Mouse (Mus musculus) cerebellum, postnatal 36 days (tissue): ENCODE measurements around the gene Taf3.

ENCODE experiments used
- DNase-seq, 2 experiments: peaks; one replicate each; pipeline ENCODE4 v3.0.0; 2021 to 2022; ENCODE audit warnings: mixed read lengths in 2 of 2

The Taf3 gene

DNA sequence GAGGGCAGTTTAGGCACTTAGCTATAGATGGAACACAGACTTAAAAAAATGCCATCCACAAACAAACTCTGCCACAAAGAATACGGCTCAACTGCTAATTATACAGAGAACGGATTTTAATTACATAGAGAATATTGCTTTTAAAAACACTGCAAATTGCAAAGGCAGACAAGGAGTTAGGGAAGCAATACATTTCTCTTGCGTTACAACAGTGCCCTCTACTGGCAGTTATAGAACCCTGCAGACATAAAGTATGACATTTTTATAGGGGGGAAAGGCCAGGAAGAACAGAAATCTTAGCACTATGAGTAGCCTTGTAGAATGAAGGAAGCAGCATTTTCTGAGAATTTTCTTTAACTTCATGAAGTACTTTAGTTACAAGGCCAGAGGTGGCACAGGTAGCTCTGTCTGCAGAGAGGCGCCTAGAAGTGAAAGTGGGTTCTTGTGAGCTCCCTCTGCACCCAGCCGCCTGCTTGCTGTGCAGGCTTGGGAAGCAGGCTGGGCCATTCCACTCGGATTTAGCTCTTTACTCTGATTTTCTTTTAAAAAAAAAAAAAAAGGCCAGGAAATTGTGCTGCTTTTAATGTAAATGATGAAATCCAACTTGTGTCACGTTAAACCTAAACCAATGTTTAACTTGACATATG is 38.0 kb downstream of the Taf3 start:
- DNase-seq = peak in 1 of 2 experiments; percentile 32

GRCm38 (mm10) chr2:10009671-10010254 is 38.6 kb downstream of the Taf3 start:
- no peak for DNase-seq

DNA sequence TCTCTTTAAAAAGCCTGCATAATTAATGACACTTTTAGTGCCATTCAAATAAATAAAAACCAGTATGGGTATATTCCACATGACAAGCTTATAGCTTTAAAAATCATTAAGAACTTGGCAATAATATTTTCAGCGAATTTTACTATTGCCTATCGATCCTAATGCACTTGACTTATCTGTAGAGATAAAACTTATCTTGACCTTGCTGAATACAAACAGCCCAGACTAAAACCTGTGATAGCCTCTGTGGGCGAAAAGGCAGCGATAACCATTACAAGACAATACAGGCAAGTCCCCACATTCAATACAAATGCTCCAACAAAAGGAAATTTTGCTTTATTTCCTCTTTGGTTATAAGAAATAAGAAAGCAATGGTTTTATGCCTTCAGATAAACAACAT is 39.8 kb downstream of the Taf3 start:
- no peak for DNase-seq

GRCm38 (mm10) chr2:10004960-10005621 is 43.3 kb downstream of the Taf3 start:
- DNase-seq = no peak

DNA sequence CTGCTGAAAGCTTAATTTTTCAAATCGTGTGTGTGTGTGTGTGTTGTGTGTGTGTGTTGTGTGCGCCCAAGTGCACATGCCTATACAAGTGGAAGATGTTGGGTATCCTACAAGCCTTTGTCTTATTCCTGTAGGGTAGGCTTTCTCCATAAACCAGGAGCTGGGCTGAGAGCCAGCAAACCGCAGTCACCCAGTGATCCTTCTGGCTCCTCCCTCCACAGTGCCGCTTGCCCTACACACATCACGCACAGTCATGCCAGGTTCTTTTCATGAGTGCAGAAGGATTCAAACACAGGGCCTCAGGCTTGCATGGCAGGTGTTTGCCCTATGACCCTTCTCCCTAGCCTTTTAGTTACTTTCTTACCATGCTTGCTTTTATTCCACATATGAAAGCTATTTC is 45.0 kb downstream of the Taf3 start:
- DNase-seq = peak; percentile 23 to 30

DNA sequence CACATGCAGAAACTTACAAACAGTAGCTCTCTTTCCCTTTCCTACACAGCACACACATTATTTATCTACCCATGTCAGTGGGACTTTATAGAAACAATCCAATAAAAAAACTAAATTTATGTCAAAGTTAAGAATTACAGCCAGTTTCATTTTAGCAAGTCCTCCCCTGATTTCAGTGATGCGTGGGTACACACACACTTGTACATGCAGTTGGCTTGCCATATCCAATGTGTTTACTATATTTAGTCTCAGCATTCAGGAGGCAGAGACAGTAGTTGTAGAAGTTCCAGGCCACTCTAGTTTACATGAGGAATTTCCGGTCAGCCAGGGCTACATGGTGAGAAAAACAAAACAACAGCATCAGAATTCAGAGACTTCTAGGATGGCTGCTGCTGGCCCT is 46.8 kb downstream of the Taf3 start:
- DNase-seq = no peak

- no peak for DNase-seq
These were observed 50.9 kb downstream of the Taf3 start for GRCm38 (mm10) chr2:9997535-9997934.

- no peak for DNase-seq
These were observed 52.3 kb downstream of the Taf3 start for GRCm38 (mm10) chr2:9996111-9996510.

GRCm38 (mm10) chr2:9990690-9991229 is 57.6 kb downstream of the Taf3 start:
- no peak for DNase-seq

DNA sequence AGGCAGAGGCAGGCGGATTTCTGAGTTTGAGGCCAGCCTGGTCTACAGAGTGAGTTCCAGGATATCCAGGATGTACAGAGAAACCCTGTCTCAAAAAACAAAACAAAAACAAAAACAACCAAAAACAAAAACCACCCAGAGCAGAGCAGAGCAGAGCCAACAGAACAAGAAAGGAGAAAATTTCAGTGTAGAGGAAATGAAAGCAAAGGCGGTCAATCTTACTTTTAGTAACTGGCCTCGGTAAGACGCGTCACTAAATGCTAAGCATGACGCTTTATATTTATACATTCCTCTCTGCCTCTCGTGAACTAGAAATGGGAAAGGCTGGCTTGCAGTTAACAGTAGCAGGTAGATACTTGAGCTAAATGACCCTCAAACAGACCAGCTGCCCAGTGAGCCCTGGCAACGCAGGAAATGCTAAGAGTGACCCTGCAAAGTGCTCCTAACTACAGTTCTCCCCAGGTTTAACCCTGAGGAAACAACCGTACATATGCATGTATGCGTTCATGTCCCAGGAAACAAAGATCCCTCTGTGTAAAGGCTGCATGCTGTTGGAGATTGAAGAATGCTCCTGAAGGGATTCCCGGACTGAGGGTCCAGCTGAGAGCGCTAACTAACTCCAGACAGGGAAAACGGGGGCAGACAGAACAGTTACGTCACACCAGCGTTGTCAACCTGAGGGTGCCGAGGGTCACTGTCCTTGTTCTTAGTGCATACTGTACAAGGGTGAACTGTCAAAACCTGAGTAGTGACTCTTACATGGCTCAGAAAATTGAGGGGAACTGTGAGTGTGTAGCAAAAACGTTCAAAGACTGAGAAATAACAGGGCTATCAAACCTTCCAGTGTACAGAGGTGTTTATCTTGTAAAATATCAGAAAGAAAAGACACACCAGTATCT is 58.5 kb downstream of the Taf3 start:
- no peak for DNase-seq

GRCm38 (mm10) chr2:9988290-9988689 is 60.1 kb downstream of the Taf3 start:
- DNase-seq = no peak

- DNase-seq = no peak
These were observed 62.4 kb downstream of the Taf3 start for GRCm38 (mm10) chr2:9985979-9986447.

DNA sequence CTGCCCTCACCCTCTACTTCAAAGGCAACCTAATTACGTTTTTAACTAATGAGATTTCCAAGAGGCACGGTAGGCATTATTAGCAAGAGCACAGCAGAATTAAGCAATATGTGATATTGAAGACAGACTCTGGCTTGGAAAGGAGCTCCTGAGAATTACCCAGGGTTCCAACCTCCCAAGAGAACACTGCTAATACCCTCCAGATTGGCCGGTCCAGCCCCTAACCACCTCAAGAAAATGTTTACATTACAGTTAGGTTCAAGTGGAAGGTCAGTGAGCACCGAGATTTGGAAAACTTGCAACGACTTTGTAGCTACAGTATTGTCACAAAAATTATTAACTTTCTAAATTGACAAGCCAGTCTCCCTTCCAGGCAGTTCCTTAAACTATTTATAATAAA is 66.0 kb downstream of the Taf3 start:
- DNase-seq = no peak

DNA sequence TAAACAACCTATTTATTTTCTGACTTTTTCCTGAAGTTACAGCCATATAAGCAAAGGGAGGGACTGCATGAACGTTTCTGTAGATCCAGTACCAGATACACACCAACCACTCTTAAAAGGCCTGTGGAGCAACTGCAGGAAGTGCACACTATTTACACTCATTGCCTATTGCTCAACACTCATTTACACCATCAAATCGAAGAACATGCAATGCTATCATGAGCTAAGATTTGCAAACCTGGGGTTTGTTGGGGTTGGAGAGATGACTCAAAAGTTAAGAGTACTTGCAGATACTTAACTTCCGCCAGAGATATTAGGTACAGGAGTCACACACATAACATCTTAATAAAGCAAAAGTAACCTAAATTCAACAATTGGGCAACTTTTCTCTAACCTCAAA is 76.5 kb downstream of the Taf3 start:
- DNase-seq = no peak

DNA sequence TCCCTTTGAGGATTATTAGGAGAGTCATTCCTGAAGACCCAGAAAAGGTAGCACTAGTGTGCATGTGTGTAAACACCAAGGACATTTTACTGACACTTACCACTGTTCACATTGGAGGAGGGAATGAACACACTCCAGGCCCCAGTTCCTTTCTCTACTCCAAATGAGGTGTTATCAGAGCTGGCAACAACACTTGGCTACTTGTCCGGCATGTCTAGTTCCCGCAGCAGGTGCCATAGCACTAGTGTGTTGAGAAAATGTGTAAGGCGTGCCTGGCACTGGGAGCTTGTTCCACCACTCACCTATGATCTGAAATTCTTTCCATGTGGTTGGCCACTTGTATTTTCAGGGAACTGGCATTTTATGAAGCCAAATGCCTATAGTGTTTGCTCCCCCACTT is 77.8 kb downstream of the Taf3 start:
- DNase-seq = peak; percentile 11 to 14

DNA sequence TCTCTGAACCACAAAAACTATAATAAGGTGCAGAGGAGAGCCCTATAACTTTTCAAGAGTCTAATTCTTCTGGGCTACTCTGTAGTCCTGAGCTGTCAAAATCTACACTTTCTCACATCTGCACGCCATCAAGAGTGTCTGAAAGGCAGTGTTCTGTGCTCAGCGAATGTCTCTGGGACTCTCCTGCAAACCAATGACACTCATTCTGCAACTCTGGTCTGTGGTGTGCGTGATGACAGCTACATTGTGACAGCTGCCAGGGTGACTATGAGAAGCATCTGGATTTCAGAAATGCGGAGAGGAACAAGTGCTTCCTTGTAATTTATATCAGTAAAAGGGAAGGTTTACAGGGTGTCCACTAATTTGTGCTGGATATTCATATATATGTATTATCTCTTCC is 78.2 kb downstream of the Taf3 start:
- no peak for DNase-seq

- DNase-seq = no peak
These were observed 78.7 kb downstream of the Taf3 start for GRCm38 (mm10) chr2:9969734-9970133.

GRCm38 (mm10) chr2:9966634-9967033 is 81.8 kb downstream of the Taf3 start:
- DNase-seq = no peak

DNA sequence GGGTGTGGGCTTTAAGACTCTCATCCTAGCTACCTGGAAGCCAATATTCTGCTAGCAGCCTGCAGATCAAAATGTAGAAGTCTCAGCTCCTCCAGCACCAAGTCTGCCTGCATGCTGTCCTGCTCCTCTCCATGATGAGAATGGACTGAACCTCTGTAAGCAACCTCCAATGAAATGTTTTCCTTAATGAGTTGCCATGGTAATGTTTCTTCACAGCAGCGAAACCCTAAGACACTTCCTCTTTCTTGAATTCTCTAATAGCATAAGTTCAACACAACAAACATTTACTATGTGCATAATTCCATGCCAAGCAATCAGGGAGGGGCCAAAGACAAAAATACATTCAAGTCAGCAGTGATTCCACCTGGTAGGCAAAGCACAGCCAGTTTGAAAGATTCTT is 82.8 kb downstream of the Taf3 start:
- DNase-seq = no peak

DNA sequence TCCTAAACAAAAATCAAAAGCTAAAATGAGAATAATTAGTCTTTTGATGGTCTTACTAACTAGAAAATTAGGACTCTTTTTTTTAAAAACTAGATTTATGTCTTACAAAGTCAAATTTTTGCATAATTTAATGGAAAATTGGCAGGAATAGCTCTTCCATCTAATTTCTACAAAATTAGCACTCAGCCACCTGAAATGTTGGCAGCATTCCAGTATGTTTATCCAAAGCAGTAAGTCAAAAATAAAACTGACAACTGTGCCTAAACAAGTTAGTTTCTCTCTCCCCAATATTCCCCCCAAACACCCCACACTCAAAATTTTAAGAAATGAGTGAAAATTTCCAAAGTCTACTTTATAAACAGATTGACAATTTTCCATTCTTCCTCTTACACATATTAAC is 85.5 kb downstream of the Taf3 start:
- DNase-seq = no peak

GRCm38 (mm10) chr2:9961708-9962107 is 86.7 kb downstream of the Taf3 start:
- no peak for DNase-seq

GRCm38 (mm10) chr2:9958011-9958410 is 90.4 kb downstream of the Taf3 start:
- no peak for DNase-seq

DNA sequence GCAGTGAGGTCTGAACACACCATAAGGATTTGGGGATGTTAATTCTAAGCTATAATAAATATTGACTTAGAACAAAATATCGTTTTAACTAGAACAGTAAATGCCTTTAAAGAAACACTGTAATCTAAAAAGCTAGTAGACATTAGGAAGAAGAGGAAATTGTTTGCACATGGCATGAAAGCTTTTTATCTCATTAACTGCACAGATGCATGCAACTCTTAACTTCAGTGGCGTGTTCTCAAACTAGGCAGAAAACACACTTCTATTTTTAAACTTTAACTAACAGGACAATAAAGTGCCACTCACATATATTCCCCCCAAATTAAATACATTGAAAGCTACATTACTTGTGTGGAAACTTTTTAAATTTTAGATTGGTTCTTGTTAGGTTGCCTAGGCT is 91.8 kb downstream of the Taf3 start:
- DNase-seq = no peak
